Mouse (Mus musculus): ENCODE results near the gene Gm5936. TPM values are rescaled to one million over a fixed set of nuclear protein-coding genes. Genes with fewer than 3 reads are reported as not detected.

The Gm5936 gene
- not detected for polyA plus RNA-seq (2014; fragmentation: Illumina TruSeq; extraction: RNeasy Lipid Tissue Mini Kit (QIAGEN cat#74804); ENCODE audit: low read depth, low replicate concordance)

DNA sequence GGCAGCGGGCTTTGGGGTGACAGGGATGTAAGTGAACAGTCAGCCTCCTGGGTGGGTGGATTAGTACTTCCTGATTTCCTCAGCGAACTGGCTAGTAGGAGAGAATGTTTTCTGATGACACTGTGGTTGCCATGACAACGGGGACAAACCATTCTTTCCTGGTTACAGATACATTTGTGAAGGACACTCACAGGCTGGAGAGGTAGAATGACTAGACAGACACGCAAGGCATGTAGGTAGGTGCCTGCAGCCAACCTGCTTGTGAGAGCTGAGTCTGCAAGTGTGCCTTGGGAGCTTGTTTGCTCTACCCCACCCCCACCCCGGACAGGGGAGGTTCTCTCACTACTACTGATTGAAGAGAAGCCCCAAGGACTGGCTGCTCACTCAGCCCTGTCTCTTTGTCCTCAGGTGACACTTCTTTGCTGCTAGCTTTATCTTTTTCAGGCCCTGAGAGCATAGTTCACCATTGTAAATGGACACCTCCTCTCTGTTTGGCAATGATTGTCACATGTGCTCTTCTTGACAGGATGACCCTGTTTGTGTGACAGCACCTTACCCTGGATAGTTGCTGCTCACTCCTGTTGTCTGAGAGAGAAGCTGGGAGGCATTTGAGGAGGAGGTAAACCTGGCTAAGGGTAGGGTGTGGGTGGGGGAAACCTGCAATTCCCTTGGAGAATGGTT lies at the start of gene Gm5936:
Gm5936 (plus strand) TSS at position 355 of the 681 bp plus-strand sequence.

Other genes with a start within 250 kb of the Gm5936 start
- gene Olfr1325, start 244.5 kb upstream of the Gm5936 start, polyA plus RNA-seq (2014; fragmentation: Illumina TruSeq; extraction: RNeasy Lipid Tissue Mini Kit (QIAGEN cat#74804); ENCODE audit: low read depth, low replicate concordance) = not detected
- not detected for gene Gm5640, start 191.6 kb upstream of the Gm5936 start, polyA plus RNA-seq (2014; fragmentation: Illumina TruSeq; extraction: RNeasy Lipid Tissue Mini Kit (QIAGEN cat#74804); ENCODE audit: low read depth, low replicate concordance)
- not detected for gene Gm6890, start 96.3 kb upstream of the Gm5936 start, polyA plus RNA-seq (2014; fragmentation: Illumina TruSeq; extraction: RNeasy Lipid Tissue Mini Kit (QIAGEN cat#74804); ENCODE audit: low read depth, low replicate concordance)
- gene Gab3, start 248.3 kb downstream of the Gm5936 start, polyA plus RNA-seq (2014; fragmentation: Illumina TruSeq; extraction: RNeasy Lipid Tissue Mini Kit (QIAGEN cat#74804); ENCODE audit: low read depth, low replicate concordance) = 6.8 TPM

Data from adrenal gland, adult 10 weeks (tissue).